Mouse (Mus musculus): ENCODE results near the gene Capg. TPM values are rescaled to one million over a fixed set of nuclear protein-coding genes. Genes with fewer than 3 reads are reported as not detected.

Capg gene
- polyA plus RNA-seq, 1 experiment from 2014 or later = 9.7 TPM

- DNase-seq (ENCODE audit: low spot score) = no peak
- no peaks in the 10 kb centered on the region for H3K27me3 ChIP-seq (ENCODE audit: low read depth, poor library complexity, severe bottlenecking)
- H3K4me1 ChIP-seq = peaks cover 2% of the 10 kb centered on the region
- no peaks in the 10 kb centered on the region for H3K9me3 ChIP-seq (replicated peaks)
- no peak overlapping the region for H3K27ac ChIP-seq (replicated peaks)
- WGBS = 90% methylated on average over 2 of the region's 2 CpGs
- no peak overlapping the region for H3K4me3 ChIP-seq
- peaks cover 51% of the 10 kb centered on the region for H3K36me3 ChIP-seq
Measured at GRCm38 (mm10) chr6:72604066-72604465, 59.9 kb downstream of the Capg start.

GRCm38 (mm10) chr6:72607060-72607459 lies 62.9 kb downstream of the Capg start:
- Histone ChIP-seq H3K4me3 (no peak overlapping the region), H3K9me3 (replicated peaks) (no peaks in the 10 kb centered on the region), H3K27ac (replicated peaks) (no peak overlapping the region), H3K27me3 (ENCODE audit: low read depth, poor library complexity, severe bottlenecking) (no peaks in the 10 kb centered on the region), H3K4me1 (no peaks in the 10 kb centered on the region), H3K36me3 (peaks cover 80% of the 10 kb centered on the region)
- no peak for DNase-seq (ENCODE audit: low spot score)
- WGBS = 86% methylated on average over 4 of the region's 4 CpGs

GRCm38 (mm10) chr6:72607676-72608075 lies 63.5 kb downstream of the Capg start:
- 90% methylated on average over 5 of the region's 5 CpGs for WGBS

GRCm38 (mm10) chr6:72608662-72609184 lies 64.5 kb downstream of the Capg start:
- H3K4me1 ChIP-seq = 0 out of 2 replicates have a peak, but pooled peaks cover under 1% of the 10 kb centered on the region
- no peak for DNase-seq (ENCODE audit: low spot score)
- H3K27ac ChIP-seq (replicated peaks) = no peak overlapping the region
- H3K27me3 ChIP-seq (ENCODE audit: low read depth, poor library complexity, severe bottlenecking) = no peaks in the 10 kb centered on the region
- H3K9me3 ChIP-seq (replicated peaks) = no peaks in the 10 kb centered on the region
- peaks cover 89% of the 10 kb centered on the region for H3K36me3 ChIP-seq
- no peak overlapping the region for H3K4me3 ChIP-seq
- WGBS = 91% methylated on average over 4 of the region's 4 CpGs

More at GRCm38 (mm10) chr6:72607676-72608075, 63.5 kb downstream of the Capg start:
- Histone ChIP-seq H3K4me1 (no peaks in the 10 kb centered on the region), H3K9me3 (replicated peaks) (no peaks in the 10 kb centered on the region), H3K4me3 (no peak overlapping the region), H3K27ac (replicated peaks) (no peak overlapping the region), H3K27me3 (ENCODE audit: low read depth, poor library complexity, severe bottlenecking) (no peaks in the 10 kb centered on the region), H3K36me3 (peaks cover 83% of the 10 kb centered on the region)
- DNase-seq (ENCODE audit: low spot score) = no peak

- H3K36me3 ChIP-seq = peaks cover 80% of the 10 kb centered on the region
- WGBS = 92% methylated on average over 4 of the region's 4 CpGs
Measured at GRCm38 (mm10) chr6:72610261-72610660, 66.1 kb downstream of the Capg start.

More at GRCm38 (mm10) chr6:72610261-72610660, 66.1 kb downstream of the Capg start:
- peaks cover 15% of the 10 kb centered on the region for H3K4me1 ChIP-seq
- H3K4me3 ChIP-seq = no peak overlapping the region
- DNase-seq (ENCODE audit: low spot score) = no peak
- H3K9me3 ChIP-seq (replicated peaks) = no peaks in the 10 kb centered on the region
- H3K27me3 ChIP-seq (ENCODE audit: low read depth, poor library complexity, severe bottlenecking) = no peaks in the 10 kb centered on the region
- no peak overlapping the region for H3K27ac ChIP-seq (replicated peaks)

Other genes with a start within 250 kb of the Capg start
- not detected in 2 replicates for gene Sftpb, start 239.8 kb upstream of the Capg start, polyA plus RNA-seq (2016; fragmentation: Nextera tagmentation; extraction: Ambion mirVana)
- gene Usp39, start 199.2 kb upstream of the Capg start, polyA plus RNA-seq (2016; fragmentation: Nextera tagmentation; extraction: Ambion mirVana) = 80.1 and 89.3 TPM in 2 replicates
- gene 0610030E20Rik, start 197.1 kb upstream of the Capg start, polyA plus RNA-seq (2016; fragmentation: Nextera tagmentation; extraction: Ambion mirVana) = 28.9 and 29.6 TPM in 2 replicates
- 5.6 and 6.7 TPM in 2 replicates for gene Tmem150a, start 188.9 kb upstream of the Capg start, polyA plus RNA-seq (2016; fragmentation: Nextera tagmentation; extraction: Ambion mirVana)
- gene Rnf181, start 177.4 kb upstream of the Capg start, polyA plus RNA-seq (2016; fragmentation: Nextera tagmentation; extraction: Ambion mirVana) = 106 and 111 TPM in 2 replicates
- 12.0 and 12.9 TPM in 2 replicates for gene Vamp5, start 163.9 kb upstream of the Capg start, polyA plus RNA-seq (2016; fragmentation: Nextera tagmentation; extraction: Ambion mirVana)
- 35.7 and 35.8 TPM in 2 replicates for gene Vamp8, start 153.7 kb upstream of the Capg start, polyA plus RNA-seq (2016; fragmentation: Nextera tagmentation; extraction: Ambion mirVana)
- 15.3 and 21.5 TPM in 2 replicates for gene Ggcx, start 130.1 kb upstream of the Capg start, polyA plus RNA-seq (2016; fragmentation: Nextera tagmentation; extraction: Ambion mirVana)
- 431 and 439 TPM in 2 replicates for gene Mat2a, start 104.8 kb upstream of the Capg start, polyA plus RNA-seq (2016; fragmentation: Nextera tagmentation; extraction: Ambion mirVana)
- gene Sh2d6, start 22.7 kb upstream of the Capg start, polyA plus RNA-seq (2016; fragmentation: Nextera tagmentation; extraction: Ambion mirVana) = 0.23 and 0.39 TPM in 2 replicates
- gene Elmod3, start 54.0 kb downstream of the Capg start, polyA plus RNA-seq (2016; fragmentation: Nextera tagmentation; extraction: Ambion mirVana) = 14.2 and 15.5 TPM in 2 replicates
- gene Retsat, start 54.1 kb downstream of the Capg start, polyA plus RNA-seq (2016; fragmentation: Nextera tagmentation; extraction: Ambion mirVana) = 8.2 and 8.4 TPM in 2 replicates
- gene Tgoln1, start 72.6 kb downstream of the Capg start, polyA plus RNA-seq (2016; fragmentation: Nextera tagmentation; extraction: Ambion mirVana) = 33.3 and 35.4 TPM in 2 replicates
- gene Tcf7l1, start 244.9 kb downstream of the Capg start, polyA plus RNA-seq (2016; fragmentation: Nextera tagmentation; extraction: Ambion mirVana) = 24.2 and 25.7 TPM in 2 replicates